Mouse (Mus musculus) adrenal gland, adult 18-20 months (tissue): Measurements from ENCODE around the gene Smco2. TPM values are rescaled to one million over a fixed set of nuclear protein-coding genes. Genes with fewer than 3 reads are reported as not detected.

Experiments used
- DNase-seq, 2 experiments: peaks; one replicate each; pipeline ENCODE4 v3.0.0; 2021 to 2022; ENCODE audit warnings: low spot score in 2 of 2
- total RNA-seq, 2 experiments: library from RNA; stranded (reverse); gene quantifications; 1 replicate in 1 of 2; 2 replicates in 1 of 2; pipeline ENCODE4 v1.2.3; 2021

The Smco2 gene
- total RNA-seq, 2 experiments from 2014 or later: not detected

GRCm38 (mm10) chr6:146898709-146899108, 48.8 kb downstream of the Smco2 start:
- no peak for DNase-seq

GRCm38 (mm10) chr6:146899647-146900046, 49.7 kb downstream of the Smco2 start:
- no peak for DNase-seq

GRCm38 (mm10) chr6:146901929-146902328, 52.0 kb downstream of the Smco2 start:
- DNase-seq: no peak

- no peak for DNase-seq
Observed at GRCm38 (mm10) chr6:146903632-146904031, 53.7 kb downstream of the Smco2 start.

GRCm38 (mm10) chr6:146904707-146905106, 54.8 kb downstream of the Smco2 start:
- DNase-seq: no peak

- no peak for DNase-seq
Observed at GRCm38 (mm10) chr6:146906000-146906786, 56.3 kb downstream of the Smco2 start.

- no peak for DNase-seq
Observed at GRCm38 (mm10) chr6:146907061-146907794, 57.3 kb downstream of the Smco2 start.

GRCm38 (mm10) chr6:146907795-146908190, 57.9 kb downstream of the Smco2 start:
- DNase-seq: no peak

- DNase-seq: no peak
Observed at GRCm38 (mm10) chr6:146908801-146909200, 58.9 kb downstream of the Smco2 start.

- peak in 1 of 2 experiments; percentile 6 for DNase-seq
Observed at GRCm38 (mm10) chr6:146909725-146910489, 60.0 kb downstream of the Smco2 start.

- no peak for DNase-seq
Observed at GRCm38 (mm10) chr6:146910801-146911200, 60.9 kb downstream of the Smco2 start.

GRCm38 (mm10) chr6:146912835-146913488, 63.1 kb downstream of the Smco2 start:
- no peak for DNase-seq

- no peak for DNase-seq
Observed at GRCm38 (mm10) chr6:146913489-146914198, 63.7 kb downstream of the Smco2 start.

- DNase-seq: no peak
Observed at GRCm38 (mm10) chr6:146915808-146916207, 65.9 kb downstream of the Smco2 start.

- DNase-seq: no peak
Observed at GRCm38 (mm10) chr6:146917396-146917795, 67.5 kb downstream of the Smco2 start.

- no peak for DNase-seq
Observed at GRCm38 (mm10) chr6:146918341-146918740, 68.4 kb downstream of the Smco2 start.
